Comparison of ENCODE assay signal across 23 mouse cellular contexts in genomic region chr15:31798863-31799262, GRCm38 (mm10).
DNase-seq lines count a peak whose midpoint lies in the region; ATAC-seq and TF ChIP-seq lines count a peak whose summit lies in the region.
"Had no signal": no experiment of that assay in that cellular context is flagged by ENCODE, and none has a peak within 500 bp of the region (broad histone marks: within the 10 kb centered on the region; RNA-seq: fewer than 3 reads in every experiment).

No protein-coding gene starts in this region.

- no peaks in the 10 kb centered on the region for H3K4me1 ChIP-seq in forebrain, embryonic 12.5 days
- H3K4me1 ChIP-seq in kidney, adult 2 months (ENCODE audit: control insufficient read depth, insufficient read depth, low read length): no peaks in the 10 kb centered on the region
- H3K4me1 ChIP-seq in heart, embryonic 10.5 days: no peaks in the 10 kb centered on the region
- H3K4me1 ChIP-seq: forebrain, embryonic 13.5 days; heart, embryonic 13.5 days; hindbrain, embryonic 15.5 days; intestine, embryonic 15.5 days; limb, embryonic 13.5 days; neural tube, embryonic 13.5 days had no signal

- no peak overlapping the region for H3K27ac ChIP-seq in forebrain, embryonic 12.5 days
- H3K27ac ChIP-seq in kidney, adult 2 months (ENCODE audit: insufficient read depth, low read depth, low read length): no peak overlapping the region
- no peak overlapping the region for H3K27ac ChIP-seq in heart, embryonic 10.5 days
- H3K27ac ChIP-seq: forebrain, embryonic 13.5 days; heart, embryonic 13.5 days; hindbrain, embryonic 15.5 days; intestine, embryonic 15.5 days; limb, embryonic 13.5 days; liver, embryonic 14.5 days; neural tube, embryonic 13.5 days had no signal

- H3K4me2 ChIP-seq in forebrain, embryonic 12.5 days: no peak overlapping the region
- H3K4me2 ChIP-seq: forebrain, embryonic 13.5 days; heart, embryonic 13.5 days; hindbrain, embryonic 15.5 days; intestine, embryonic 15.5 days; limb, embryonic 13.5 days; midbrain, embryonic 11.5 days; neural tube, embryonic 13.5 days had no signal

- intact Hi-C loops in left cerebral cortex, postnatal 36 days (cut with DNase I): no loop called here

- H3K36me3 ChIP-seq in forebrain, embryonic 12.5 days (replicated peaks): no peaks in the 10 kb centered on the region
- no peaks in the 10 kb centered on the region for H3K36me3 ChIP-seq in kidney, adult 2 months (ENCODE audit: control insufficient read depth, insufficient read depth, low read length)
- no peaks in the 10 kb centered on the region for H3K36me3 ChIP-seq in heart, embryonic 10.5 days
- H3K36me3 ChIP-seq: heart, embryonic 13.5 days; hindbrain, embryonic 15.5 days; intestine, embryonic 15.5 days; limb, embryonic 13.5 days; neural tube, embryonic 13.5 days had no signal

- no peaks in the 10 kb centered on the region for H3K9me3 ChIP-seq in forebrain, embryonic 12.5 days
- no peaks in the 10 kb centered on the region for H3K9me3 ChIP-seq in heart, embryonic 10.5 days
- H3K9me3 ChIP-seq: forebrain, embryonic 13.5 days; heart, embryonic 13.5 days; hindbrain, embryonic 15.5 days; intestine, embryonic 15.5 days; limb, embryonic 13.5 days; neural tube, embryonic 13.5 days had no signal

- TF ChIP-seq CTCF in kidney, adult 2 months (conservative IDR thresholded peaks at IDR 0.05; ENCODE audit: insufficient read depth, insufficient read length, low read depth, low read length): no peak

- H3K9ac ChIP-seq in forebrain, embryonic 12.5 days: no peak overlapping the region
- H3K9ac ChIP-seq: forebrain, embryonic 13.5 days; heart, embryonic 13.5 days; hindbrain, embryonic 15.5 days; intestine, embryonic 15.5 days; limb, embryonic 13.5 days; liver, embryonic 14.5 days; neural tube, embryonic 13.5 days had no signal

- 73% methylated on average over 2 of the region's 2 CpGs for WGBS in forebrain, embryonic 12.5 days
- WGBS in kidney, adult 2 months: 85% methylated on average over 2 of the region's 2 CpGs
- WGBS in heart, embryonic 10.5 days: 82% methylated on average over 2 of the region's 2 CpGs

- peak; percentile 23 to 49 for DNase-seq in frontal cortex, postnatal 25 days (ENCODE audit: low spot score in 2 of 2)
- DNase-seq in left cerebral cortex, adult 18-20 months (ENCODE audit: low spot score in 2 of 2): peak; percentile 75 to 86
- peak; percentile 68 to 76 for DNase-seq in left cerebral cortex, postnatal 36 days (ENCODE audit: low spot score in 2 of 2)
- DNase-seq in urinary bladder, adult 18-20 months (ENCODE audit: low spot score in 2 of 2): no peak
- DNase-seq in kidney, adult 2 months: no peak
- no peak for DNase-seq in heart, embryonic 10.5 days (ENCODE audit: low spot score)
- DNase-seq: adrenal gland, postnatal 25 days; B cell, adult 2 months; cerebellum, adult 18-20 months; heart, adult 11 months; heart, postnatal 36 days; thymus, postnatal 25 days had no signal

- ATAC-seq in frontal cortex, adult (ENCODE audit: low TSS enrichment): peak; percentile 72
- ATAC-seq in forebrain, embryonic 12.5 days (ENCODE audit: low FRiP score): no peak
- ATAC-seq: forebrain, embryonic 13.5 days; intestine, embryonic 15.5 days; lung, postnatal 0 days had no signal

- TF ChIP-seq POLR2A in kidney, adult 2 months (IDR thresholded peaks at IDR 0.05; ENCODE audit: low read depth, low read length): no peak

- H3K27me3 ChIP-seq in forebrain, embryonic 12.5 days: no peaks in the 10 kb centered on the region
- no peaks in the 10 kb centered on the region for H3K27me3 ChIP-seq in kidney, adult 2 months (replicated peaks; ENCODE audit: control insufficient read depth, insufficient read depth, low read length)
- H3K27me3 ChIP-seq in heart, embryonic 10.5 days (ENCODE audit: insufficient read depth, poor library complexity, severe bottlenecking): no peaks in the 10 kb centered on the region
- H3K27me3 ChIP-seq: forebrain, embryonic 13.5 days; heart, embryonic 13.5 days; hindbrain, embryonic 15.5 days; intestine, embryonic 15.5 days; limb, embryonic 13.5 days; neural tube, embryonic 13.5 days had no signal

- H3K4me3 ChIP-seq in forebrain, embryonic 12.5 days (replicated peaks): no peak overlapping the region
- no peak overlapping the region for H3K4me3 ChIP-seq in kidney, adult 2 months (ENCODE audit: insufficient read depth, low read depth, low read length)
- H3K4me3 ChIP-seq in heart, embryonic 10.5 days: no peak overlapping the region
- H3K4me3 ChIP-seq: forebrain, embryonic 13.5 days; heart, embryonic 13.5 days; hindbrain, embryonic 15.5 days; intestine, embryonic 15.5 days; limb, embryonic 13.5 days; neural tube, embryonic 13.5 days had no signal

Comparison
In these comparisons a context has a peak if more than half of its experiments do, and no peak if none do; other contexts are left out.
1. DNase-seq: peak in frontal cortex, postnatal 25 days (2 of 2), left cerebral cortex, adult 18-20 months (2 of 2) and left cerebral cortex, postnatal 36 days (2 of 2); none in urinary bladder, adult 18-20 months (0 of 2), kidney, adult 2 months (single experiment) and heart, embryonic 10.5 days (single experiment).